Mouse (Mus musculus) kidney, embryonic 16.5 days (tissue): ENCODE measurements around the gene Tubb5. TPM values are rescaled to one million over a fixed set of nuclear protein-coding genes. Genes with fewer than 3 reads are reported as not detected.

ENCODE experiments used
- ATAC-seq: fragments of 200-750 bp; cut with Nextera tagmentation; 2 replicates; pipeline ENCODE4 v1.8.0; 2017; ENCODE audit warnings: moderate TSS enrichment; ENCODE audit not compliant: low FRiP score, low TSS enrichment
- H3K27ac ChIP-seq: fragments of 300-500 bp; sonication (generic); 2 replicates; pipeline ENCODE4 v1.5.1; 2014; ENCODE audit warnings: low read length
- H3K27me3 ChIP-seq: fragments of 300-500 bp; sonication (generic); 2 replicates; pipeline ENCODE4 v1.6.1; 2014; ENCODE audit warnings: low read length, control low read depth, mixed read lengths; ENCODE audit not compliant: insufficient read depth
- H3K36me3 ChIP-seq: fragments of 300-500 bp; sonication (generic); 2 replicates; pipeline ENCODE4 v1.6.1; 2014; ENCODE audit warnings: low read length, control low read depth, mixed read lengths; ENCODE audit not compliant: insufficient read depth
- H3K4me1 ChIP-seq: fragments of 300-500 bp; sonication (generic); 2 replicates; pipeline ENCODE4 v1.6.1; 2014; ENCODE audit warnings: low read length, control low read depth, mixed read lengths; ENCODE audit not compliant: insufficient read depth
- H3K4me2 ChIP-seq: fragments of 300-500 bp; sonication (generic); replicated peaks from 2 replicates; pipeline ENCODE4 v1.6.1; 2014; ENCODE audit warnings: low read depth, low read length
- H3K4me3 ChIP-seq: fragments of 300-500 bp; sonication (generic); 2 replicates; pipeline ENCODE4 v1.5.1; 2014; ENCODE audit warnings: mild to moderate bottlenecking, low read length
- H3K9ac ChIP-seq: fragments of 300-500 bp; sonication (generic); replicated peaks from 2 replicates; pipeline ENCODE4 v1.6.1; 2014; ENCODE audit warnings: low read length
- H3K9me3 ChIP-seq: fragments of 300-500 bp; sonication (generic); 2 replicates; pipeline ENCODE4 v1.6.1; 2016; ENCODE audit warnings: low read length, control low read depth
- WGBS: fragments of 180-500 bp; shearing (Covaris S2); extraction: QIAGEN DNeasy Blood & Tissue Kit; methylation state at CpG from one replicate; pipeline ENCODE4 v1.1.7; 2014; 5-methylcytosine and 5-hydroxymethylcytosine counted together
- polyA plus RNA-seq: library from polyadenylated mRNA; unstranded; fragments of >200 nt; fragmentation: Nextera tagmentation; extraction: Ambion mirVana; gene quantifications from 2 replicates; pipeline ENCODE4 v1.2.1, GENCODE M21; 2015

Tubb5 gene
- polyA plus RNA-seq, 1 experiment from 2014 or later = 905 TPM

DNA sequence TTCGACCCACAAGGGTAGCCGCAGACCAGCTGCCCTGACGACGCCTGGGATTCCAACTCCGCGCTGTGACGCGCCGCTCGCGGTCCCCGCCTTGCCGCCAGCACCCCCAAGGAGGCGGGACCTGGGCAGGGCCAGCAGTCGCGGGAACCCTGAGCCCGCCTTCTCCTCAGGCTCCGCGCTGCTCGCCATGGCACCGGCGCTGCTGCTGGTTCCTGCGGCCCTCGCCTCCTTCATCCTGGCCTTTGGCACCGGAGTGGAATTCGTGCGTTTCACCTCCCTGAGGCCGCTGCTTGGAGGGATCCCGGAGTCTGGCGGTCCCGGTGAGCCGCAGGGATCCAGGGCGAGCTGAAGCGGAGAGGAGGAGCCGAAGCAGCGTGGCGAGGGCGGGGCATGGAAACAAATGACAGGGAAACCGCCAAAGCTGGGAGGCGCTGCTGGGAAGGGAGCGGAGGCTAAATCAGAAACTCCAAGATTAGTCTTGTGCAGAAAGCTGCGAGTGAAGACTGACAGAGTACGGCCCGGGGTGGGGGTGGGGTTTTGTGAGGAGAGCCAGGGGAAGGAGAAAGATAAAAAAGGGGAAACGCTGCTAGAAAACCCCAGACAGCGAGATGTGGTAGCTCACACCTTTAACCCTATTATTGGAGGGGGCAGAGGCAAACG, 23.2 kb upstream of the Tubb5 start, which contains the start of gene Nrm:
Gene Nrm (plus strand): TSS at position 121 of the 660 bp plus-strand sequence.
- peak; percentile 94 for ATAC-seq
- under 1% methylated on average over 47 of the region's 47 CpGs for WGBS
- H3K4me3 ChIP-seq = peak within 1 kb of the TSS; percentile 74
- H3K36me3 ChIP-seq = peaks cover 19% of the 10 kb centered on the region; the same call in 1 of the 2 replicates
- H3K4me1 ChIP-seq = peaks cover 22% of the 10 kb centered on the region
- peak within 1 kb of the TSS; percentile 81 for H3K9ac ChIP-seq
- H3K4me2 ChIP-seq = peak within 1 kb of the TSS; percentile 83
- no peaks in the 10 kb centered on the region for H3K27me3 ChIP-seq
- H3K9me3 ChIP-seq = no peaks in the 10 kb centered on the region
- H3K27ac ChIP-seq = peak within 1 kb of the TSS; percentile 88

DNA sequence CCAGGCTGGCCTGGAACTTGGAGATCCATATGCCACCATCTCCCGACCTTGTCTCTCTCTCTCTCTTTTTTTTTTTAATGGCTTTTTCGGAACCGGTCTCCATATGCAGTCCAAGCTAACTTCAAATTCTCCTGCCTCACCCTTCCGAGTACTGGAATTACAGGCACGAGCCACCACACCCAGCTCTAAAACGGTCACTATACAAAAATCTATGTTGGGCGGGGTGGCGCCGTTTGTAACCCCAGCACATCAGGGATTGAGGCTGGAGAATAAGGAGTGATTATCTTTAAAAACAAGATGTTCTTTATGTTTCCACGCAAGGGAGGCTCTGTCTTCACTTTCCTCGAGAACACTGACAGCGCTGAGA, 22.7 kb upstream of the Tubb5 start:
- WGBS = 2% methylated on average over 12 of the region's 12 CpGs
- Histone ChIP-seq H3K36me3 (peaks cover 19% of the 10 kb centered on the region; the same call in 1 of the 2 replicates), H3K9me3 (no peaks in the 10 kb centered on the region), H3K27me3 (no peaks in the 10 kb centered on the region), H3K27ac (peak overlapping the region; percentile 88), H3K4me2 (peak overlapping the region; percentile 83), H3K4me3 (peak overlapping the region; percentile 74), H3K9ac (peak overlapping the region; percentile 81), H3K4me1 (peaks cover 22% of the 10 kb centered on the region)
- peak; percentile 3; the same call in 1 of the 2 replicates for ATAC-seq

DNA sequence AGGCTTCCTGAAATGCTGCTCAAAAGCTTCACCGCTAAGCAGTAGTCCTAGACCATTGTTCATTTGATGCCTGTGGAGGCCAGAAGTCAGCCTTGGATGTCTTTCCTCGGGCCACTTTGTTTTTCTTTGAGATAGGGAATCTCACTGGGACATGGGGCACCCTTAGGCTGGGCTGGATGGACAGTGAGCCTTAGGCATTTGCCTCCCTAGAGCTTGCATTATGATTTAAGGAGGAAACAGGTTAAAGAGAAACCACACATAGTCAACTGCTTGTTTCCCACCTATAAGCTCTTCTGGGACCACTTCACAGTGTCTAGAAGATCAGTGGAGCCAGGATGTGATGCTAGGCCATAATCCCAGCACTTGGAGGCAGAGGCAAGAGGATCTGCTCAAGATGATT, 21.7 kb upstream of the Tubb5 start:
- H3K9me3 ChIP-seq = no peaks in the 10 kb centered on the region
- ATAC-seq = no peak
- H3K27ac ChIP-seq = no peak overlapping the region
- H3K4me1 ChIP-seq = peaks cover 16% of the 10 kb centered on the region
- 43% methylated on average over 2 of the region's 2 CpGs for WGBS
- H3K4me3 ChIP-seq = no peak overlapping the region
- H3K36me3 ChIP-seq = peaks cover 24% of the 10 kb centered on the region; the same call in 1 of the 2 replicates
- no peak overlapping the region for H3K4me2 ChIP-seq
- H3K9ac ChIP-seq = no peak overlapping the region
- H3K27me3 ChIP-seq = no peaks in the 10 kb centered on the region

DNA sequence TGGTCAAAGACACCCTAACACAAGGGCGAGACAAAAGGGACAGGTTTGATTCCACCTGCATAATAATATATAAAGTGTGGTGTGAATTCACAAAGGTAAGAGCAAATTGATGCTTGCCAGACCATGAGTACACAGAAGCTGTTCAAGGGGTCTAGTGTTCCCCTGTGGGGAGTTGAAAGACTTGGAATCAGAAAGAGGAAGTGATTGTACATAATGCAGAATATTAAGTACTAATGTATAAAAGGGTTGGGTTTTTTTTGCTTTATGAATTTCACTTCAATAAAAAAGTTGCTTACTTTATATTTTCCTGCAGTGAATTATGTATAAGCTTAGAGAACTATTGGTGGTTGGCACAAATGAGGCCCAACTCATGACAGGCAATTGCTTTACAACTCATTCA, 21.3 kb upstream of the Tubb5 start:
- Histone ChIP-seq H3K27me3 (no peaks in the 10 kb centered on the region), H3K9ac (no peak overlapping the region), H3K36me3 (peaks cover 29% of the 10 kb centered on the region), H3K4me2 (no peak overlapping the region), H3K9me3 (no peaks in the 10 kb centered on the region), H3K4me3 (no peak overlapping the region), H3K27ac (no peak overlapping the region), H3K4me1 (peaks cover 11% of the 10 kb centered on the region)
- 96% methylated on average over 1 of the region's 1 CpGs for WGBS
- no peak for ATAC-seq

DNA sequence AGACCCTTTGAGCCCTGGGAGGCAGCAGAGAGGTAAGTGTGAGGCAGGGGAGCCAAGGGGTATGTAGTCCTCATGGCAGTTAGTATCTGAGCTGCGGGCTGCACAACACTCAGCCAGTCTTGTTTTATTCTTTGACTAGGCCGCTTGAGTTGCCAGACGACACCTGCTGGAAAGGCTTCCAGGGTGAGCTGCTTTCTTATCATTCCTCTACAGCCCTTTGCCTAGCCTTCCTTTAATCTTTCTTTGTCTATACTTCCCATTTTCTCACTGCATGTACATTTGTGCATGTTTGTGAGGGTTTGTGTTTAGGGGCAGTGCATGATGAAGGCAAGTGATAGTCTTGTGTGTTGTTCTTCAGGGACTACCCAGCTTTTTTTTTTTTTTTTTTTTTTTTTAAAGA, 12.9 kb upstream of the Tubb5 start:
- no peak overlapping the region for H3K27ac ChIP-seq
- no peaks in the 10 kb centered on the region for H3K4me1 ChIP-seq
- no peaks in the 10 kb centered on the region for H3K9me3 ChIP-seq
- no peak overlapping the region for H3K9ac ChIP-seq
- no peaks in the 10 kb centered on the region for H3K27me3 ChIP-seq
- no peak overlapping the region for H3K4me3 ChIP-seq
- WGBS = 98% methylated on average over 3 of the region's 3 CpGs
- no peak for ATAC-seq
- H3K36me3 ChIP-seq = peaks cover 75% of the 10 kb centered on the region
- H3K4me2 ChIP-seq = no peak overlapping the region

DNA sequence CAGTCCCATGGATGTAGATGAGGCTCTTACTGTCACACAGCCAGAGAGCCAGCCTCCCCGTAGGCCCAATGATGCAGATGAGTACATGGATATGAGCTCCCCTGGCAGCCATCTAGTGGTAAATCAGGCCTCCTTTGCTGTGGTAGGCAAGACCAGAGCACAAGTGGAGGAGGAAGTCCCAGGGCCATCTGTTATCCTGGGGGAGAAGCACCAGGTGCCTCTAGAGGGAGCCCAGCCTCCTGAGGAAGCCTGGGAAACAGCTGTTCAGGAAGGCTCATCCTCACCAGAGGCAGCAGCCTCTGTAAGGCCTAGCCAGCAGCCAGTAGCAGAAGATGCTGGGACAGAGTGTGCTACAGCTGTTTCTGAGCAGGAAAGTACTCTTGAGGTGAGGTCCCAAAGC, 10.0 kb upstream of the Tubb5 start:
- Histone ChIP-seq H3K4me3 (no peak overlapping the region), H3K9me3 (no peaks in the 10 kb centered on the region), H3K4me1 (no peaks in the 10 kb centered on the region), H3K27ac (no peak overlapping the region), H3K27me3 (no peaks in the 10 kb centered on the region), H3K9ac (peak overlapping the region; percentile 26; the same call in 1 of the 2 replicates), H3K36me3 (peaks cover 72% of the 10 kb centered on the region), H3K4me2 (no peak overlapping the region)
- peak; percentile 51; the same call in 1 of the 2 replicates for ATAC-seq
- 35% methylated on average over 1 of the region's 1 CpGs for WGBS

DNA sequence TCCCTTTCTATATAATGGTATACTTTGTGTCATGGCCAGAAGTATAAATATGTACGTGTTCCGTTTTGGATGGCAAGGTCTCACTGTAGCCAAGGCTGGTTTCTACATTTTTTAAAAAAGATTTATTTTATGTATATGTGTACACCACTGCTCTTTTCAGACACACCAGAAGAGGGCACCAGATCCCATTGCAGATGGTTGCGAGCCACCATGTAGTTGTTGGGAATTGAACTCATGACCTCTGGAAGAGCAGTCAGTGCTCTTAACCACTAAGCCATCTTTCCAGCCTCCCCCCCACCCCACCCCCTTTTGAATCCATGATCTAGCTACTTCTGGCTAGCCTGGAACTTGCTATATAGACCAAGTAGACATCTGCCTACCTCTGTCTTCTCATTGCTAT, 5.4 kb upstream of the Tubb5 start:
- Histone ChIP-seq H3K27me3 (no peaks in the 10 kb centered on the region), H3K9me3 (no peaks in the 10 kb centered on the region), H3K9ac (no peak overlapping the region), H3K36me3 (peaks cover 33% of the 10 kb centered on the region), H3K4me1 (peaks cover 19% of the 10 kb centered on the region), H3K27ac (no peak overlapping the region), H3K4me2 (no peak overlapping the region), H3K4me3 (no peak overlapping the region)
- 90% methylated on average over 3 of the region's 3 CpGs for WGBS
- ATAC-seq = no peak

DNA sequence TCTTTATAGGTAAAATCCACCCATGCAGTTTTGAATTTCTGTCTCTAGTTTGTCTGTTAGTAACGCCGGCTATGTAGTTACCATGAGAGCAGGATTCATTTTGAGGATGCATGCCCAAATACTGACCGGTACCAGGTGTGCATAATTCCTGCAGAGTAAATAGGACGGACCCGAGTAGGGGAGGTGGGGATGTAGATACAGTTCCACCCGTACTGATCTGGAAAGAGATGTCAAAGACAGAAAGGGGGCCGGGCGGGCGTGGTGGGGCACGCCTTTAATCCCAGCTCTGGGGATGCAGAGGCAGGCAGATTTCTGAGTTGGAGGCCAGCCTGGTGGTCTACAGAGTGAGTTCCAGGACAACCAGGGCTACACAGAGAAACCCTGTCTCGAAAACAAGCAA, 3.9 kb upstream of the Tubb5 start:
- peaks cover 18% of the 10 kb centered on the region for H3K36me3 ChIP-seq
- H3K9me3 ChIP-seq = no peaks in the 10 kb centered on the region
- H3K27ac ChIP-seq = peak overlapping the region; percentile 91
- H3K4me3 ChIP-seq = peak overlapping the region; percentile 76
- H3K27me3 ChIP-seq = no peaks in the 10 kb centered on the region
- no peak for ATAC-seq
- H3K4me2 ChIP-seq = peak overlapping the region; percentile 77
- H3K9ac ChIP-seq = peak overlapping the region; percentile 84
- H3K4me1 ChIP-seq = peaks cover 19% of the 10 kb centered on the region
- WGBS = 15% methylated on average over 11 of the region's 11 CpGs

DNA sequence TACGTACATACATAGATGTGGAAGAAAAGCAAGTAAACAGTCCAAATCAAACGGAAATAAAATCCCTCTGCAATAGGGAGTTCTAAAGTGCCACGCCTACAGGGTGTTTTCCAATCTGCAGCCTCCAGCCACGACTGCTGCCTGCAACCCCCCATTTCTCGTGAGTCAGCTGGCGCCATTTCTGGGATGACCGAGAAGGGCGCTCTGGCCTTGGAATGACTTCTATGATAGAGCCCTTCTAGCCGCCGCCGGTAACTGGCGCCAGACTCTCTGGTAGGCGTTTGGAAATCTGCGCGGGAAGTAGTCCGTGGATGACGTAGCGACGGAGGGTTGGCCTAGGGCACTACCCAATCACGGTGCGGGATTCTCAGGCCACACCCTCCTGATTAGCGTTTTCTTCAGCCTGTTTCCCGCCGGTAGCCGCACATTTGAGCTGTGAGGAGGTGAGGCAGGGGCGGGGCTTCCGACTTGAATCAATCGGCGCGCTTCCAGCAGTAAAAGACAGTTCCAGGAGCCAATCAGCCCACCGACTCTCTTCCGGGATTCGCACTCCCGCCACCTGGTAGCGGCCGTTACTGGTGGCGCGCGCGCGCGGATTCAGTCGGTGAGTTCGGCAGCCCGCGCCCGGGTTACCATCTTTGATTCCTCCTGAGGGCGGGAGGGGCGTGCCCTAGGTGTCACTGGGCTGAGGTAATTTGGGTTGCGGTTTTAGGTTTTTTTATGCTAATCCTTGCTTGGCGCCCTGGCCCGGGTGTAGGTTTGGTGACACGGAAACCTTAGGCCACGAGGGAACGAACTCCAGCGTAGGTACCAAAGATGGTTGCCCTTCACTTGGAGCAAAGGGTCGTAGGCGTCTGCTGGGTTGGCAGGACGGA, 3.2 kb upstream of the Tubb5 start, which contains the start of gene Mdc1:
Gene Mdc1 (plus strand): TSS at position 440 of the 875 bp plus-strand sequence.
- H3K36me3 ChIP-seq = peaks cover 19% of the 10 kb centered on the region
- peak within 1 kb of the TSS; percentile 91 for H3K27ac ChIP-seq
- no peaks in the 10 kb centered on the region for H3K27me3 ChIP-seq
- peak within 1 kb of the TSS; percentile 76 for H3K4me3 ChIP-seq
- ATAC-seq = peak; percentile 92
- no peaks in the 10 kb centered on the region for H3K9me3 ChIP-seq
- WGBS = under 1% methylated on average over 59 of the region's 59 CpGs
- peaks cover 19% of the 10 kb centered on the region for H3K4me1 ChIP-seq
- peak within 1 kb of the TSS; percentile 84 for H3K9ac ChIP-seq
- peak within 1 kb of the TSS; percentile 77 for H3K4me2 ChIP-seq
